Mouse (Mus musculus) ES-E14 (cell line): Measurements from ENCODE around the gene Blvrb.

ENCODE experiments used
- HCFC1 ChIP-seq: IDR thresholded peaks from 2 replicates; pipeline ENCODE4 v1.6.1; 2012; ENCODE audit warnings: low read length, inconsistent platforms, borderline replicate concordance; ENCODE audit not compliant: insufficient read depth
- MAFK ChIP-seq: IDR thresholded peaks from 2 replicates; pipeline ENCODE4 v1.6.1; 2014; ENCODE audit warnings: mild to moderate bottlenecking, low read depth, low read length, inconsistent platforms; ENCODE audit not compliant: insufficient read depth
- ZNF384 ChIP-seq: IDR thresholded peaks from 2 replicates; pipeline ENCODE4 v1.6.1; 2012; ENCODE audit warnings: low read depth, low read length, inconsistent platforms

- TF ChIP-seq HCFC1 (no peak; the same call in 1 of the 2 replicates), ZNF384 (no peak), MAFK (no peak)
These were observed 39.2 kb upstream of the Blvrb start for GRCm38 (mm10) chr7:27408379-27409176.
